Mouse (Mus musculus) liver, adult 2 months (tissue): ENCODE data around the gene Bmp2k.

Experiments used
- CTCF ChIP-seq: fragments of 200-500 bp; IDR thresholded peaks from 2 replicates; pipeline ENCODE4 v1.5.1; 2011; ENCODE audit warnings: low read depth, low read length, control low read depth
- POLR2A ChIP-seq: fragments of 200-500 bp; IDR thresholded peaks from 2 replicates; pipeline ENCODE4 v1.6.1; 2011; ENCODE audit warnings: low read length, control low read depth; ENCODE audit not compliant: insufficient read depth; ENCODE audit errors: extremely low read depth

DNA sequence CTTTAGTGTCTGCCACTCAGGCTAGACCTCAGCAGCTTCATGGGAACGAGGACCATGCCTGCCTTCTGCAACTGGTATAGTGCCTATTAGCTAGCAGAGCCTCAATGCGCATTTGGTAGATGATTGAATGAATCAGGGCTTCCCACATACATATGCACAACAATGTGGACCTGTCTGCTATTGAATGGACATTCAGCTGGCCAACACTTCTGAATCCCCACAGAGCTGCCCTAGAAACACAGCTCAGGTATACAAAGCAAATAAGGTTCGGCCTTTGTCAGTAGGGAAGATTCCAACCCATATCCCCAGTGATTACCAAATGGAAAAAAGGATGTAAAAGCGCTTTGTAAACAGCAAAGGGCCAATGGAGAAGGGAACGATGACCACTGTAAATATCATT, 113.2 kb downstream of the Bmp2k start:
- TF ChIP-seq CTCF: no peak
- TF ChIP-seq POLR2A: no peak
